Mouse (Mus musculus) heart, adult 2 months (tissue): Measurements from ENCODE around the gene Fbxl14. TPM values are rescaled to one million over a fixed set of nuclear protein-coding genes. Genes with fewer than 3 reads are reported as not detected.

ENCODE experiments used
- DNase-seq, 2 experiments: peaks; one replicate each; pipeline ENCODE4 v3.0.0; 2021
- H3K27ac ChIP-seq: fragments of 200-600 bp; 2 replicates; pipeline ENCODE4 v1.8.1; 2022
- H3K27me3 ChIP-seq: fragments of 200-500 bp; 2 replicates; pipeline ENCODE4 v1.6.1; 2012; ENCODE audit warnings: mild to moderate bottlenecking, low read length, inconsistent platforms, mixed read lengths; ENCODE audit not compliant: control insufficient read depth, insufficient read depth
- H3K36me3 ChIP-seq: fragments of 200-500 bp; 2 replicates; pipeline ENCODE4 v1.6.1; 2012; ENCODE audit warnings: low read length, inconsistent platforms; ENCODE audit not compliant: control insufficient read depth, insufficient read depth
- H3K4me1 ChIP-seq: fragments of 200-500 bp; 2 replicates; pipeline ENCODE4 v1.6.1; 2011; ENCODE audit warnings: low read length; ENCODE audit not compliant: control insufficient read depth, insufficient read depth
- H3K4me3 ChIP-seq: fragments of 200-600 bp; 2 replicates; pipeline ENCODE4 v1.8.1; 2022
- H3K79me2 ChIP-seq: fragments of 200-500 bp; replicated peaks from 2 replicates; pipeline ENCODE4 v1.6.1; 2012; ENCODE audit warnings: mild to moderate bottlenecking, inconsistent platforms, low read length, moderate library complexity, mixed read lengths; ENCODE audit not compliant: control insufficient read depth, insufficient read depth
- H3K9ac ChIP-seq: fragments of 200-500 bp; 2 replicates; pipeline ENCODE4 v1.6.1; 2012; ENCODE audit warnings: low read depth, mild to moderate bottlenecking, control low read depth, inconsistent platforms, low read length, mixed read lengths
- CTCF ChIP-seq: fragments of 200-600 bp; IDR thresholded peaks from 2 replicates; pipeline ENCODE4 v1.8.1; 2022; ENCODE audit warnings: antibody characterized with exemption, mild to moderate bottlenecking, moderate library complexity
- EP300 ChIP-seq: fragments of 200-500 bp; IDR thresholded peaks from 2 replicates; pipeline ENCODE4 v1.6.1; 2011; ENCODE audit warnings: low read depth, low read length, control low read depth; ENCODE audit not compliant: insufficient read depth
- POLR2A ChIP-seq: fragments of 200-500 bp; IDR thresholded peaks from 2 replicates; pipeline ENCODE4 v1.6.1; 2011; ENCODE audit warnings: mild to moderate bottlenecking, low read depth, low read length, control low read depth; ENCODE audit not compliant: insufficient read depth
- WGBS: fragments of 180-500 bp; shearing (Covaris S2); methylation state at CpG from one replicate; pipeline ENCODE4 v1.1.7; 2018; 5-methylcytosine and 5-hydroxymethylcytosine counted together
- intact Hi-C: fragments of 180-260 bp; cut with DNase I; formaldehyde crosslinking; loops from one replicate; pipeline ENCODE4 v1.15.1; 2025
- polyA plus RNA-seq: library from polyadenylated mRNA; depleted of rRNA; stranded (reverse); fragments of >200 nt; gene quantifications from 2 replicates; pipeline ENCODE4 v1.2.3, GENCODE M21; 2012
- total RNA-seq, 2 experiments: library from RNA; stranded (reverse); gene quantifications; 2 replicates each; pipeline ENCODE4 v1.2.3; 2021

The Fbxl14 gene
- total and polyA plus RNA-seq, 3 experiments, result 16.0 to 19.7 (median 16.6) TPM

GRCm38 (mm10) chr6:119466921-119467784 lies 12.3 kb upstream of the Fbxl14 start:
- DNase-seq, result peak; percentile 55 to 63
- TF ChIP-seq EP300 (0 out of 2 replicates have a peak, but pooled peaks have one; percentile 10), CTCF (no peak)
- no peaks in the 10 kb centered on the region for H3K27me3 ChIP-seq
- no peak overlapping the region for H3K9ac ChIP-seq
- H3K4me3 ChIP-seq, result no peak overlapping the region
- no peaks in the 10 kb centered on the region for H3K36me3 ChIP-seq
- H3K4me1 ChIP-seq, result peaks cover 5% of the 10 kb centered on the region
- H3K27ac ChIP-seq, result peak overlapping the region; percentile 60
- intact Hi-C loops, result no loop called here
- 36% methylated on average over 10 of the region's 10 CpGs for WGBS
- H3K79me2 ChIP-seq, result no peaks in the 10 kb centered on the region

GRCm38 (mm10) chr6:119467785-119468059 lies 11.7 kb upstream of the Fbxl14 start:
- H3K27me3 ChIP-seq, result no peaks in the 10 kb centered on the region
- TF ChIP-seq EP300 (no peak), CTCF (peak; percentile 55)
- peak overlapping the region; percentile 60 for H3K27ac ChIP-seq
- H3K36me3 ChIP-seq, result no peaks in the 10 kb centered on the region
- 46% methylated on average over 2 of the region's 2 CpGs for WGBS
- no peaks in the 10 kb centered on the region for H3K79me2 ChIP-seq
- H3K4me1 ChIP-seq, result peaks cover 5% of the 10 kb centered on the region
- no peak for DNase-seq
- H3K4me3 ChIP-seq, result no peak overlapping the region
- H3K9ac ChIP-seq, result no peak overlapping the region
- intact Hi-C loops, result no loop called here

- no peak overlapping the region for H3K27ac ChIP-seq
- intact Hi-C loops, result no loop called here
- DNase-seq, result no peak
- H3K79me2 ChIP-seq, result no peaks in the 10 kb centered on the region
- no peak overlapping the region for H3K4me3 ChIP-seq
- H3K4me1 ChIP-seq, result peaks cover 5% of the 10 kb centered on the region
- no peaks in the 10 kb centered on the region for H3K27me3 ChIP-seq
- no peak for TF ChIP-seq POLR2A
- no peak for TF ChIP-seq CTCF
- TF ChIP-seq EP300, result no peak
- H3K9ac ChIP-seq, result no peak overlapping the region
- 64% methylated on average over 3 of the region's 3 CpGs for whole genome bisulfite sequencing
- no peaks in the 10 kb centered on the region for H3K36me3 ChIP-seq
These were observed 8.7 kb upstream of the Fbxl14 start for GRCm38 (mm10) chr6:119470777-119471176.

- Histone ChIP-seq H3K79me2 (no peaks in the 10 kb centered on the region), H3K27me3 (no peaks in the 10 kb centered on the region), H3K4me1 (peaks cover 4% of the 10 kb centered on the region), H3K9ac (no peak overlapping the region), H3K27ac (no peak overlapping the region), H3K4me3 (no peak overlapping the region), H3K36me3 (no peaks in the 10 kb centered on the region)
- intact Hi-C loops, result no loop called here
- TF ChIP-seq CTCF (peak; percentile 95), POLR2A (no peak)
- 23% methylated on average over 5 of the region's 5 CpGs for WGBS
- peak; percentile 60 to 68 for DNase-seq
These were observed 7.3 kb upstream of the Fbxl14 start for GRCm38 (mm10) chr6:119472135-119472534.

GRCm38 (mm10) chr6:119472705-119473104 lies 6.8 kb upstream of the Fbxl14 start:
- H3K9ac ChIP-seq, result no peak overlapping the region
- WGBS, result 66% methylated on average over 3 of the region's 3 CpGs
- H3K79me2 ChIP-seq, result no peaks in the 10 kb centered on the region
- DNase-seq, result no peak
- intact Hi-C loops, result no loop called here
- peak overlapping the region; percentile 2; the same call in 1 of the 2 replicates for H3K27ac ChIP-seq
- H3K4me1 ChIP-seq, result peaks cover 2% of the 10 kb centered on the region; the same call in 1 of the 2 replicates
- no peaks in the 10 kb centered on the region for H3K27me3 ChIP-seq
- H3K36me3 ChIP-seq, result no peaks in the 10 kb centered on the region
- no peak overlapping the region for H3K4me3 ChIP-seq
- TF ChIP-seq EP300 (no peak), CTCF (no peak), POLR2A (no peak)

- 43% methylated on average over 7 of the region's 7 CpGs for WGBS
These were observed 6.0 kb upstream of the Fbxl14 start for GRCm38 (mm10) chr6:119473446-119473845.

More at GRCm38 (mm10) chr6:119473446-119473845, 6.0 kb upstream of the Fbxl14 start:
- TF ChIP-seq POLR2A (no peak), EP300 (no peak), CTCF (no peak)
- intact Hi-C loops, result no loop called here
- Histone ChIP-seq H3K9ac (no peak overlapping the region), H3K4me3 (no peak overlapping the region), H3K27ac (no peak overlapping the region), H3K4me1 (peaks cover under 1% of the 10 kb centered on the region; the same call in 1 of the 2 replicates), H3K27me3 (no peaks in the 10 kb centered on the region), H3K36me3 (no peaks in the 10 kb centered on the region), H3K79me2 (no peaks in the 10 kb centered on the region)
- DNase-seq, result no peak
